Mouse (Mus musculus) CH12.LX (cell line): ENCODE results near the gene Cwc15. TPM values are rescaled to one million over a fixed set of nuclear protein-coding genes. Genes with fewer than 3 reads are reported as not detected.

Experiments used
- DNase-seq: peaks from one replicate; pipeline ENCODE4 v3.0.0-alpha.2; 2013; ENCODE audit errors: extremely low read depth
- H3K27ac ChIP-seq: 2 replicates; pipeline ENCODE4 v1.5.1; 2012; ENCODE audit warnings: low read depth, mild to moderate bottlenecking, control low read depth, moderate library complexity; ENCODE audit not compliant: insufficient read depth
- H3K27me3 ChIP-seq: replicated peaks from 2 replicates; pipeline ENCODE3; 2012; ENCODE audit warnings: inconsistent platforms
- H3K36me3 ChIP-seq, 2 experiments: replicated peaks in 1 of 2; 2 replicates each; pipeline versions ENCODE3 to v1.6.1; 2012; ENCODE audit warnings: inconsistent platforms in 1 of 2, low read length in 1 of 2, mild to moderate bottlenecking in 1 of 2, mixed read lengths in 1 of 2, moderate library complexity in 1 of 2; ENCODE audit not compliant: control insufficient read depth in 1 of 2, insufficient read depth in 1 of 2
- H3K4me1 ChIP-seq, 2 experiments: 2 replicates each; pipeline ENCODE4 v1.6.1; 2012; ENCODE audit warnings: inconsistent platforms in 1 of 2, moderate library complexity in 1 of 2; ENCODE audit not compliant: insufficient read depth in 2 of 2, control insufficient read depth in 1 of 2
- H3K4me2 ChIP-seq: 2 replicates; pipeline ENCODE4 v1.6.1; 2012; ENCODE audit warnings: low read depth, mild to moderate bottlenecking, control low read depth; ENCODE audit not compliant: poor library complexity, insufficient read depth, severe bottlenecking
- H3K4me3 ChIP-seq, 3 experiments: fragments of 150-350 bp in 1 of 3; sonication (generic) in 1 of 3; replicated peaks in 1 of 3; 2 replicates each; pipeline versions ENCODE3 to v1.5.1; 2011 to 2012; ENCODE audit warnings: low read depth in 2 of 3, low read length in 2 of 3, mild to moderate bottlenecking in 2 of 3, moderate library complexity in 2 of 3, control low read depth in 1 of 3, improper control_type of control experiment in 1 of 3, inconsistent platforms in 1 of 3, mixed read lengths in 1 of 3; ENCODE audit not compliant: poor library complexity in 1 of 3
- H3K79me2 ChIP-seq: replicated peaks from 2 replicates; pipeline ENCODE4 v1.6.1; 2012; ENCODE audit warnings: mild to moderate bottlenecking, moderate library complexity; ENCODE audit not compliant: control insufficient read depth, poor library complexity, insufficient read depth, severe bottlenecking; ENCODE audit errors: extremely low read depth
- H3K9ac ChIP-seq: 2 replicates; pipeline ENCODE4 v1.6.1; 2012; ENCODE audit warnings: low read depth, mild to moderate bottlenecking, control low read depth, moderate library complexity; ENCODE audit not compliant: insufficient read depth
- H3K9me3 ChIP-seq: replicated peaks from 2 replicates; pipeline ENCODE3; 2012; ENCODE audit warnings: low read length, inconsistent platforms, mixed read lengths
- BHLHE40 ChIP-seq: IDR thresholded peaks from 2 replicates; pipeline ENCODE4 v1.6.1; 2011; ENCODE audit warnings: mild to moderate bottlenecking, low read depth, low read length, improper control_type of control experiment
- CHD1 ChIP-seq: IDR thresholded peaks from 2 replicates; pipeline ENCODE4 v1.6.1; 2012; ENCODE audit warnings: low read depth, low read length, improper control_type of control experiment, inconsistent platforms
- E2F4 ChIP-seq: IDR thresholded peaks from 2 replicates; pipeline ENCODE4 v1.6.1; 2011; ENCODE audit warnings: low read depth, low read length, improper control_type of control experiment; ENCODE audit not compliant: insufficient replicate concordance
- EP300 ChIP-seq: IDR thresholded peaks from 2 replicates; pipeline ENCODE4 v1.6.1; 2011; ENCODE audit warnings: low read length, improper control_type of control experiment
- ETS1 ChIP-seq: conservative IDR thresholded peaks from 2 replicates; pipeline ENCODE4 v1.6.1; 2012; ENCODE audit warnings: low read depth, mild to moderate bottlenecking, inconsistent platforms, low read length, improper control_type of control experiment, moderate library complexity
- HCFC1 ChIP-seq: IDR thresholded peaks from 2 replicates; pipeline ENCODE4 v1.6.1; 2012; ENCODE audit warnings: low read depth, mild to moderate bottlenecking, inconsistent platforms, low read length, improper control_type of control experiment
- JUN ChIP-seq: IDR thresholded peaks from 2 replicates; pipeline ENCODE4 v1.6.1; 2011; ENCODE audit warnings: low read depth, mild to moderate bottlenecking, low read length, improper control_type of control experiment, moderate library complexity; ENCODE audit not compliant: insufficient read depth
- JUND ChIP-seq: conservative IDR thresholded peaks from 2 replicates; pipeline ENCODE4 v1.6.1; 2011; ENCODE audit warnings: low read depth, low read length, improper control_type of control experiment
- MAX ChIP-seq: IDR thresholded peaks from 2 replicates; pipeline ENCODE4 v1.6.1; 2011; ENCODE audit warnings: low read length, improper control_type of control experiment
- MAZ ChIP-seq: IDR thresholded peaks from 2 replicates; pipeline ENCODE4 v1.6.1; 2012; ENCODE audit warnings: low read depth, mild to moderate bottlenecking, inconsistent platforms, low read length, improper control_type of control experiment, moderate library complexity
- MEF2A ChIP-seq: IDR thresholded peaks from 2 replicates; pipeline ENCODE4 v1.6.1; 2014; ENCODE audit warnings: low read depth, mild to moderate bottlenecking, inconsistent platforms, low read length, improper control_type of control experiment, borderline replicate concordance
- MYC ChIP-seq: IDR thresholded peaks from 2 replicates; pipeline ENCODE4 v1.6.1; 2011; ENCODE audit warnings: low read depth, mild to moderate bottlenecking, improper control_type of control experiment, low read length
- NELFE ChIP-seq: IDR thresholded peaks from 2 replicates; pipeline ENCODE4 v1.6.1; 2011; ENCODE audit warnings: low read depth, low read length, improper control_type of control experiment
- POLR2A ChIP-seq: IDR thresholded peaks from 2 replicates; pipeline ENCODE4 v1.6.1; 2011; ENCODE audit warnings: low read depth, mild to moderate bottlenecking, improper control_type of control experiment, low read length
- POLR2AphosphoS2 ChIP-seq: IDR thresholded peaks from 2 replicates; pipeline ENCODE4 v1.6.1; 2011; ENCODE audit warnings: low read depth, low read length, improper control_type of control experiment
- RCOR1 ChIP-seq: conservative IDR thresholded peaks from 2 replicates; pipeline ENCODE4 v1.6.1; 2012; ENCODE audit warnings: low read depth, mild to moderate bottlenecking, inconsistent platforms, low read length, improper control_type of control experiment
- SIN3A ChIP-seq: IDR thresholded peaks from 2 replicates; pipeline ENCODE4 v1.6.1; 2012; ENCODE audit warnings: low read length, improper control_type of control experiment, inconsistent platforms
- TBP ChIP-seq: conservative IDR thresholded peaks from 2 replicates; pipeline ENCODE4 v1.6.1; 2011; ENCODE audit warnings: low read depth, low read length, improper control_type of control experiment
- TCF12 ChIP-seq: IDR thresholded peaks from 2 replicates; pipeline ENCODE4 v1.6.1; 2014; ENCODE audit warnings: low read depth, mild to moderate bottlenecking, inconsistent platforms, low read length, improper control_type of control experiment
- ZKSCAN1 ChIP-seq: IDR thresholded peaks from 2 replicates; pipeline ENCODE4 v1.6.1; 2012; ENCODE audit warnings: low read depth, inconsistent platforms, low read length, improper control_type of control experiment, borderline replicate concordance
- ZMIZ1 ChIP-seq: IDR thresholded peaks from 2 replicates; pipeline ENCODE4 v1.6.1; 2012; ENCODE audit warnings: low read depth, mild to moderate bottlenecking, inconsistent platforms, low read length, improper control_type of control experiment
- ZNF384 ChIP-seq: IDR thresholded peaks from 2 replicates; pipeline ENCODE4 v1.6.1; 2012; ENCODE audit warnings: low read depth, low read length, improper control_type of control experiment, inconsistent platforms
- dilution Hi-C: fragments of 300-500 bp; cut with MboI; formaldehyde crosslinking; loops from 2 replicates; pipeline ENCODE4 v1.14.3; 2020; ENCODE audit warnings: low sequenced_read_pairs; ENCODE audit not compliant: extremely low pct_unique_long_range_greater_than_20kb, extremely low pct_ligation_motif_present
- in situ Hi-C: fragments of 300-500 bp; cut with MboI; formaldehyde crosslinking; loops from 3 replicates; pipeline ENCODE4 v1.14.3; 2019; ENCODE audit warnings: low sequenced_read_pairs, low pct_ligation_motif_present, low pct_unique_long_range_greater_than_20kb, mixed read lengths
- polyA plus RNA-seq: library from polyadenylated mRNA; unstranded; fragments of >175 nt; gene quantifications from 2 replicates; pipeline ENCODE4 v1.2.1, GENCODE M21; 2012; ENCODE audit warnings: low read depth; ENCODE audit not compliant: insufficient read length
- total RNA-seq, 2 experiments: library from RNA; depleted of rRNA; stranded (reverse); fragments of 300-350 nt in 1 of 2; fragments of >200 nt in 1 of 2; gene quantifications; 2 replicates each; pipeline ENCODE4 v1.2.3; 2012 to 2014

Cwc15 gene
- total and polyA plus RNA-seq, 3 experiments: 107 to 221 (median 190) TPM

- H3K9ac ChIP-seq: no peak overlapping the region
- H3K9me3 ChIP-seq: no peaks in the 10 kb centered on the region
- in situ Hi-C loops: no loop called here
- peaks cover 0 to 20% of the 10 kb centered on the region in 2 experiments for H3K36me3 ChIP-seq
- DNase-seq: no peak
- no peak overlapping the region for H3K4me2 ChIP-seq
- H3K27me3 ChIP-seq: no peaks in the 10 kb centered on the region
- no peaks in the 10 kb centered on the region for H3K79me2 ChIP-seq
- H3K4me1 ChIP-seq: peaks cover 0 to 4% of the 10 kb centered on the region in 2 experiments; a peak in 1 of 4 replicates
- H3K27ac ChIP-seq: no peak overlapping the region
- H3K4me3 ChIP-seq: no peak overlapping the region
- TF ChIP-seq TBP (no peak), MYC (no peak), MAX (no peak), RCOR1 (no peak), ETS1 (no peak), HCFC1 (no peak), SIN3A (no peak), BHLHE40 (no peak), EP300 (no peak), JUND (no peak)
- dilution Hi-C loops: no loop called here
Observed at GRCm38 (mm10) chr9:14558332-14558731, 57.9 kb downstream of the Cwc15 start.

GRCm38 (mm10) chr9:14559430-14559829 lies 59.0 kb downstream of the Cwc15 start:
- Histone ChIP-seq H3K9me3 (no peaks in the 10 kb centered on the region), H3K4me3 (no peak overlapping the region), H3K79me2 (no peaks in the 10 kb centered on the region), H3K27me3 (no peaks in the 10 kb centered on the region), H3K36me3 (peaks cover 0 to 25% of the 10 kb centered on the region in 2 experiments), H3K27ac (no peak overlapping the region), H3K4me1 (peaks cover 0 to 9% of the 10 kb centered on the region in 2 experiments; a peak in 1 of 4 replicates), H3K4me2 (no peak overlapping the region), H3K9ac (no peak overlapping the region)
- TF ChIP-seq E2F4 (no peak), ZKSCAN1 (no peak), ETS1 (no peak), ZNF384 (no peak), MAZ (no peak), JUN (no peak), BHLHE40 (no peak), NELFE (no peak), RCOR1 (no peak), POLR2A (no peak), CHD1 (no peak), TCF12 (no peak), HCFC1 (no peak), SIN3A (no peak), POLR2AphosphoS2 (no peak), MEF2A (no peak), EP300 (no peak), ZMIZ1 (no peak)
- in situ Hi-C loops: no loop called here
- DNase-seq: no peak
- dilution Hi-C loops: no loop called here
